Mouse (Mus musculus): Measurements from ENCODE around the gene Rbfox3. TPM values are rescaled to one million over a fixed set of nuclear protein-coding genes. Genes with fewer than 3 reads are reported as not detected.
A peak's percentile ranks its signal among the peaks of the same experiment; 100 is the strongest.
"Not testable (repeated sequence)": the region's sequence is repeated elsewhere in the genome, so short reads cannot be mapped to it uniquely, and the experiment has no call there.

Gene Rbfox3
- polyA plus RNA-seq, 1 experiment from 2014 or later = 8.2 TPM

GRCm38 (mm10) chr11:118792916-118793638, 118.3 kb downstream of the Rbfox3 start:
- Histone ChIP-seq H3K9ac (ENCODE audit: low read length) (no peak overlapping the region), H3K27ac (ENCODE audit: low read depth, low read length) (peak overlapping the region; percentile 46), H3K4me1 (ENCODE audit: control insufficient read depth, insufficient read depth, low read length) (peaks cover 14% of the 10 kb centered on the region), H3K9me3 (ENCODE audit: control insufficient read depth, low read length) (no peaks in the 10 kb centered on the region), H3K27me3 (ENCODE audit: control insufficient read depth, insufficient read depth, low read length) (no peaks in the 10 kb centered on the region), H3K36me3 (ENCODE audit: control insufficient read depth, insufficient read depth, low read length) (no peaks in the 10 kb centered on the region), H3K4me2 (no peak overlapping the region), H3K4me3 (ENCODE audit: low read depth, low read length) (no peak overlapping the region)
- peak; percentile 41; the same call in 1 of the 2 replicates for ATAC-seq (ENCODE audit: low FRiP score)
- no peak for DNase-seq (ENCODE audit: low spot score, missing footprints)
- 78% methylated on average over 10 of the region's 10 CpGs for WGBS

- no peak overlapping the region for H3K4me2 ChIP-seq
- no peak for DNase-seq (ENCODE audit: low spot score, missing footprints)
- H3K36me3 ChIP-seq (ENCODE audit: control insufficient read depth, insufficient read depth, low read length) = no peaks in the 10 kb centered on the region
- no peak overlapping the region for H3K9ac ChIP-seq (ENCODE audit: low read length)
- no peaks in the 10 kb centered on the region for H3K27me3 ChIP-seq (ENCODE audit: control insufficient read depth, insufficient read depth, low read length)
- peaks cover 14% of the 10 kb centered on the region for H3K4me1 ChIP-seq (ENCODE audit: control insufficient read depth, insufficient read depth, low read length)
- no peak for ATAC-seq (ENCODE audit: low FRiP score)
- peak overlapping the region; percentile 46 for H3K27ac ChIP-seq (ENCODE audit: low read depth, low read length)
- H3K9me3 ChIP-seq (ENCODE audit: control insufficient read depth, low read length) = no peaks in the 10 kb centered on the region
- no peak overlapping the region for H3K4me3 ChIP-seq (ENCODE audit: low read depth, low read length)
- 85% methylated on average over 9 of the region's 9 CpGs for whole genome bisulfite sequencing
Measured at GRCm38 (mm10) chr11:118792163-118792915, 119.1 kb downstream of the Rbfox3 start.

- Histone ChIP-seq H3K4me3 (ENCODE audit: low read depth, low read length) (no peak overlapping the region), H3K36me3 (ENCODE audit: control insufficient read depth, insufficient read depth, low read length) (no peaks in the 10 kb centered on the region), H3K27me3 (ENCODE audit: control insufficient read depth, insufficient read depth, low read length) (no peaks in the 10 kb centered on the region), H3K9me3 (ENCODE audit: control insufficient read depth, low read length) (no peaks in the 10 kb centered on the region), H3K4me1 (ENCODE audit: control insufficient read depth, insufficient read depth, low read length) (peaks cover 14% of the 10 kb centered on the region), H3K9ac (ENCODE audit: low read length) (no peak overlapping the region), H3K4me2 (no peak overlapping the region), H3K27ac (ENCODE audit: low read depth, low read length) (no peak overlapping the region)
- DNase-seq (ENCODE audit: low spot score, missing footprints) (no peak), ATAC-seq (ENCODE audit: low FRiP score) (no peak)
- 75% methylated on average over 6 of the region's 6 CpGs for WGBS
Measured at GRCm38 (mm10) chr11:118791391-118791790, 120.0 kb downstream of the Rbfox3 start.

- peaks cover 14% of the 10 kb centered on the region for H3K4me1 ChIP-seq (ENCODE audit: control insufficient read depth, insufficient read depth, low read length)
- H3K27me3 ChIP-seq (ENCODE audit: control insufficient read depth, insufficient read depth, low read length) = no peaks in the 10 kb centered on the region
Measured at GRCm38 (mm10) chr11:118788091-118788490, 123.3 kb downstream of the Rbfox3 start.

GRCm38 (mm10) chr11:118782677-118783076, 128.7 kb downstream of the Rbfox3 start:
- WGBS = 94% methylated on average over 5 of the region's 5 CpGs
- no peak for ATAC-seq (ENCODE audit: low FRiP score)
- no peak overlapping the region for H3K27ac ChIP-seq (ENCODE audit: low read depth, low read length)

More at GRCm38 (mm10) chr11:118788091-118788490, 123.3 kb downstream of the Rbfox3 start:
- ATAC-seq (ENCODE audit: low FRiP score) (no peak), DNase-seq (ENCODE audit: low spot score, missing footprints) (no peak)
- Histone ChIP-seq H3K27ac (ENCODE audit: low read depth, low read length) (no peak overlapping the region), H3K9ac (ENCODE audit: low read length) (no peak overlapping the region), H3K4me2 (no peak overlapping the region), H3K9me3 (ENCODE audit: control insufficient read depth, low read length) (no peaks in the 10 kb centered on the region), H3K36me3 (ENCODE audit: control insufficient read depth, insufficient read depth, low read length) (no peaks in the 10 kb centered on the region), H3K4me3 (ENCODE audit: low read depth, low read length) (no peak overlapping the region)
- 83% methylated on average over 1 of the region's 1 CpGs for WGBS

GRCm38 (mm10) chr11:118775753-118776152, 135.6 kb downstream of the Rbfox3 start:
- 13% methylated on average over 3 of the region's 3 CpGs for WGBS
- no peak overlapping the region for H3K27ac ChIP-seq (ENCODE audit: low read depth, low read length)
- ATAC-seq (ENCODE audit: low FRiP score) (no peak), DNase-seq (ENCODE audit: low spot score, missing footprints) (peak; percentile 92)
- H3K4me2 ChIP-seq = no peak overlapping the region
- no peaks in the 10 kb centered on the region for H3K4me1 ChIP-seq (ENCODE audit: control insufficient read depth, insufficient read depth, low read length)
- H3K9me3 ChIP-seq (ENCODE audit: control insufficient read depth, low read length) = no peaks in the 10 kb centered on the region
- H3K36me3 ChIP-seq (ENCODE audit: control insufficient read depth, insufficient read depth, low read length) = no peaks in the 10 kb centered on the region
- no peak overlapping the region for H3K4me3 ChIP-seq (ENCODE audit: low read depth, low read length)
- no peak overlapping the region for H3K9ac ChIP-seq (ENCODE audit: low read length)
- H3K27me3 ChIP-seq (ENCODE audit: control insufficient read depth, insufficient read depth, low read length) = no peaks in the 10 kb centered on the region

More at GRCm38 (mm10) chr11:118782677-118783076, 128.7 kb downstream of the Rbfox3 start:
- Histone ChIP-seq H3K4me1 (ENCODE audit: control insufficient read depth, insufficient read depth, low read length) (peaks cover 2% of the 10 kb centered on the region; the same call in 1 of the 2 replicates), H3K4me2 (no peak overlapping the region), H3K4me3 (ENCODE audit: low read depth, low read length) (no peak overlapping the region), H3K36me3 (ENCODE audit: control insufficient read depth, insufficient read depth, low read length) (no peaks in the 10 kb centered on the region), H3K9ac (ENCODE audit: low read length) (no peak overlapping the region), H3K9me3 (ENCODE audit: control insufficient read depth, low read length) (no peaks in the 10 kb centered on the region), H3K27me3 (ENCODE audit: control insufficient read depth, insufficient read depth, low read length) (no peaks in the 10 kb centered on the region)
- DNase-seq (ENCODE audit: low spot score, missing footprints) = no peak

- not testable (repeated sequence) for DNase-seq (ENCODE audit: low spot score, missing footprints); ATAC-seq (ENCODE audit: low FRiP score); H3K27ac ChIP-seq (ENCODE audit: low read depth, low read length); H3K4me2 ChIP-seq; H3K27me3 ChIP-seq (ENCODE audit: control insufficient read depth, insufficient read depth, low read length); H3K4me1 ChIP-seq (ENCODE audit: control insufficient read depth, insufficient read depth, low read length); H3K9me3 ChIP-seq (ENCODE audit: control insufficient read depth, low read length); H3K4me3 ChIP-seq (ENCODE audit: low read depth, low read length); H3K36me3 ChIP-seq (ENCODE audit: control insufficient read depth, insufficient read depth, low read length); H3K9ac ChIP-seq (ENCODE audit: low read length)
- 86% methylated on average over 2 of the region's 2 CpGs for WGBS
Measured at GRCm38 (mm10) chr11:118774777-118775176, 136.6 kb downstream of the Rbfox3 start.

GRCm38 (mm10) chr11:118773076-118773583, 138.3 kb downstream of the Rbfox3 start:
- H3K27ac ChIP-seq (ENCODE audit: low read depth, low read length) = no peak overlapping the region
- peaks cover 2% of the 10 kb centered on the region; the same call in 1 of the 2 replicates for H3K4me1 ChIP-seq (ENCODE audit: control insufficient read depth, insufficient read depth, low read length)
- WGBS = 66% methylated on average over 12 of the region's 12 CpGs
- no peaks in the 10 kb centered on the region for H3K36me3 ChIP-seq (ENCODE audit: control insufficient read depth, insufficient read depth, low read length)
- ATAC-seq (ENCODE audit: low FRiP score) (no peak), DNase-seq (ENCODE audit: low spot score, missing footprints) (no peak)
- H3K9ac ChIP-seq (ENCODE audit: low read length) = no peak overlapping the region
- H3K9me3 ChIP-seq (ENCODE audit: control insufficient read depth, low read length) = no peaks in the 10 kb centered on the region
- H3K27me3 ChIP-seq (ENCODE audit: control insufficient read depth, insufficient read depth, low read length) = no peaks in the 10 kb centered on the region
- H3K4me3 ChIP-seq (ENCODE audit: low read depth, low read length) = no peak overlapping the region
- no peak overlapping the region for H3K4me2 ChIP-seq

GRCm38 (mm10) chr11:118771358-118771757, 140.0 kb downstream of the Rbfox3 start:
- WGBS = 87% methylated on average over 4 of the region's 4 CpGs
- no peak overlapping the region for H3K27ac ChIP-seq (ENCODE audit: low read depth, low read length)
- no peaks in the 10 kb centered on the region for H3K27me3 ChIP-seq (ENCODE audit: control insufficient read depth, insufficient read depth, low read length)
- H3K9ac ChIP-seq (ENCODE audit: low read length) = no peak overlapping the region
- H3K4me3 ChIP-seq (ENCODE audit: low read depth, low read length) = no peak overlapping the region
- no peaks in the 10 kb centered on the region for H3K9me3 ChIP-seq (ENCODE audit: control insufficient read depth, low read length)
- no peak overlapping the region for H3K4me2 ChIP-seq
- peaks cover 6% of the 10 kb centered on the region; the same call in 1 of the 2 replicates for H3K4me1 ChIP-seq (ENCODE audit: control insufficient read depth, insufficient read depth, low read length)
- no peaks in the 10 kb centered on the region for H3K36me3 ChIP-seq (ENCODE audit: control insufficient read depth, insufficient read depth, low read length)
- no peak for ATAC-seq (ENCODE audit: low FRiP score)
- DNase-seq (ENCODE audit: low spot score, missing footprints) = no peak
